Mouse (Mus musculus): ENCODE data around the gene Zdhhc13. TPM values are rescaled to one million over a fixed set of nuclear protein-coding genes. Genes with fewer than 3 reads are reported as not detected.

Zdhhc13 gene
- polyA plus RNA-seq (2016; fragmentation: Nextera tagmentation; extraction: Ambion mirVana): 30.9 and 34.0 TPM in 2 replicates

DNA sequence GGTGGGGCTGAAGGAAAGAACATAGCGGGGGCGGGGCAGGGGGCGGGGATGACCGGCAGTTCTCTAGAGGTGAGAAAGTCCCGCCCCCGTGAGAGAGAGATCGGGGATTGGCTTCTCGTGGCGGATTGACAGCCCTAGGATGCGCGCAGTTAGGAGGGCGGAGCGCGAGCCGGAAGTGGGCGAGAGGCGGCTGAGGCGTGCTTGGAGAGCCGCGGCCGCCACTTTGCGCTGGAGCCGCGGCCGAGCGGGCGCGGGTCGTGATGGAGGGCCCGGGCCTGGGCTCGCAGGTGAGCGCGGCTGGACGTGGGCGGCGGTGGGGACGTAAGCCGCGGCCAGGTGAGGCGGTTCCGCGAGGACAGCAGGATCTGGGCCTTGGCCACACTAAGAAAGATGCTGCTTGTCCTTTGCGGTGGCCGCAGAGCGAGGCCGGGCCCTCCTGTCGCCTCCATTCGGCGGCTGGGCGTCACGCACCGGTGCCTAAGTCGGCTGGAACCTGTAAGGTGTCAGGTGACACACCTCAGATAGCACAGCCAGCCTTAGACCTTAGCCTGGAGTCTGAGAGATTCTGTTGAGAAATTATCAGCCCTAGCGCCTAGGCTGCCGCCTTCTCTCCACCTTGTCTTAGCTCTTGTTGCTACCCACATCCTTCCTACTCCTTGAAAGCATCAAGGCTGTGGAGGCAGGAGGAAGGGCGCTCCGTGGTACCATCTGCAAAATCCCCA, at the start of gene Zdhhc13:
TSS of gene Zdhhc13 (plus strand) at position 153 of the 722 bp plus-strand sequence.
- Histone ChIP-seq H3K27me3 (ENCODE audit: low read depth, poor library complexity, severe bottlenecking) (no peaks in the 10 kb centered on the region), H3K27ac (replicated peaks) (peak within 1 kb of the TSS; percentile 91)
- whole genome bisulfite sequencing: under 1% methylated on average over 56 of the region's 57 CpGs

DNA sequence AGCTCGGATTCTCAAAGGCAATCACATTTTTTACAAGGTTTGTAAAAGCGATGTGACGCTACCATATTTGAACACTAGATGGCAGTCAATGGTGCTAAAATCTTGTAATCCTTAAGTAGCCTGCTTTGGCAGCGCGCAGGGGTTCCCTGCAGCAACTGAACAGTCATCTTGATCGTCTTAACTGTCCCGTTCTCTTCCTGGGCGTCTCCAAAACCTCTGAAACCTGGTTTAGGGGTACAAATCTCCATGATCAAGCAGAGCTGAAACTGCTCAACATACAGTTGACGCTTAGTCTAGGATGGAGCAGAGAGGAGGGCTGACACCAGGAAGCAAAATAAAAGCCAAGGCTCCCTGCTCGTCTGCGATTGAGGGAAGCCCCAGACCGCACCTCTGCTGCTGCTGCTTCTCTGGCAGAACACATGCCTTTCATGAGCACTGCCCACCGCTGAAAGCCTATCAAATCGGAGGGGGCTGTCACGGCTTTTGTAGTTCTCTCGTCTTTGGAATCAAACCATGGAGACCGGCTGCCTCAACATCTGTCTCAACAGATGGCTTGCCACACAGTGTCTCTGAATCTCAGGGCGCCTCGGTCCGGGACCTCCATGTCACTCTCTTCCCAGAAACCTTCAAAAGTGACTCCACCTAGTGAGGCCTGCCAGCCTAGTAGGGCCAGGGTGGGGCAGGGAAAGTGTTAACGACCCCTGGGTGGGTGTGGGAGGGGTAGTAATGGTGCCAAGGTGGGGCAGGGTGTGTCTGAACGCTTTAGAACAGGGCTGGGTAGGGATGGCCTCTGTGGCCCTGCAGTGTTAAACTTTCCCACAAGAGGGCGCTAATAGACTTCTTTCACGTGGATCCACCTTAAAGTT, 39.3 kb upstream of the Zdhhc13 start:
- peaks cover 9% of the 10 kb centered on the region; the same call in 1 of the 2 replicates for H3K27me3 ChIP-seq (ENCODE audit: low read depth, poor library complexity, severe bottlenecking)
- H3K4me3 ChIP-seq: peak overlapping the region; percentile 56
- peak overlapping the region; percentile 78 for H3K27ac ChIP-seq (replicated peaks)
- no peaks in the 10 kb centered on the region for H3K9me3 ChIP-seq (replicated peaks)
- H3K4me1 ChIP-seq: peaks cover 8% of the 10 kb centered on the region
- 2% methylated on average over 24 of the region's 24 CpGs for WGBS
- peak; percentile 84 for DNase-seq (ENCODE audit: low spot score)
- no peaks in the 10 kb centered on the region for H3K36me3 ChIP-seq

More for the DNA sequence above, at the start of gene Zdhhc13:
- Histone ChIP-seq H3K4me1 (peaks cover 22% of the 10 kb centered on the region), H3K4me3 (peak within 1 kb of the TSS; percentile 86), H3K9me3 (replicated peaks) (no peaks in the 10 kb centered on the region), H3K36me3 (0 out of 2 replicates have a peak, but pooled peaks cover 5% of the 10 kb centered on the region)
- peak; percentile 93 for DNase-seq (ENCODE audit: low spot score)

DNA sequence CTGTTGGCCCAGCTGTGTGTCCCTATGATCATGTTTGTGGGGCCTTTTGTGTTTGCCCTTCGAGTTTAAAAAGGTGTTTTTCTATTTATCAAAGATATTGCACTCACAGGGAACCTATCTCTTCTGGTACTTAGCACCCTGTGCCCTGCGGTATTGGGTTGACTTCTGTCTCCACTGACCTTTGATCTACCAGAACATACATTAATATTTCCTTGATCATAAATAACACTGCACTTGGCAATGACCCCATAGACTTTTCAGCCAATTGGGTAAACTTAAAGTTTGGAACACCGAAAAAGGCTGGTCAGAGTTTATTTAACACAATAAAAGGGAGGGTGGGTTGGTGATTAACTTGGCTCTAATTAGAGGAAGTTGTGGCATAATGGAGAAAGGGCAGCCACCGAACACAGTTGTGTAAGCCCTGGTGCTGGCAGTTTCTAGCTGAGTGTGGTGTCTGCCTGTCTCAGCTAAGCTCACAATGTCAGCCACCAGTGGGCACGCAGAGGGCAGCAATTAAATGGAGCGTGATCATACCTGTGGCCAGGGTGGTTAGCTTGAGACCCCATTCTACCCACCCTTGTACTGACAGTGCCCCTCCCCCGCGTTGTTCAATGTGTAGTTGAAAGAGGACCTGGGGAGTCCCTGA, 38.5 kb upstream of the Zdhhc13 start:
- no peaks in the 10 kb centered on the region for H3K9me3 ChIP-seq (replicated peaks)
- H3K4me1 ChIP-seq: peaks cover 8% of the 10 kb centered on the region
- DNase-seq (ENCODE audit: low spot score): no peak
- peak overlapping the region; percentile 78; the same call in 1 of the 2 replicates for H3K27ac ChIP-seq (replicated peaks)
- peak overlapping the region; percentile 56 for H3K4me3 ChIP-seq
- H3K36me3 ChIP-seq: no peaks in the 10 kb centered on the region
- WGBS: 67% methylated on average over 8 of the region's 8 CpGs
- H3K27me3 ChIP-seq (ENCODE audit: low read depth, poor library complexity, severe bottlenecking): peaks cover 9% of the 10 kb centered on the region; the same call in 1 of the 2 replicates

DNA sequence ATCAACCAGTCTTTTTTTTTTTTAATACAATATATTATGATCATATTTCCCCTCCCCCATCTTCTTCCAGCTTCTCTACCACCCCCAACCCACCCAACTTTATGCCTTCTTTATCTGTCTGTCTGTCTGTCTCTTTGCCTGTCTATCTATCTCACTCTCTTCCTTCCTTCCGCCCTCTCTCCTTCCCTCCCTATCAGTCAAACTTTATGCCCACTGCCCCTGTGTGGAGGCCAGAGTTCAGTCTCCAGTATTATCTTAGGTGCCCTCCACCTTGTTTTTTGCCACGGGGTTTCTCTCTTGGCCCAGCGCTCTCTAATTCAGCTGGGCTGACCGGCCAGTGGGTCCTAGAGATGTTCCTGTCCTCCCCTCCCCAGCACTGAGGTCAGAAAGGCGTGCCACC, 37.6 kb upstream of the Zdhhc13 start:
- DNase-seq (ENCODE audit: low spot score): no peak

DNA sequence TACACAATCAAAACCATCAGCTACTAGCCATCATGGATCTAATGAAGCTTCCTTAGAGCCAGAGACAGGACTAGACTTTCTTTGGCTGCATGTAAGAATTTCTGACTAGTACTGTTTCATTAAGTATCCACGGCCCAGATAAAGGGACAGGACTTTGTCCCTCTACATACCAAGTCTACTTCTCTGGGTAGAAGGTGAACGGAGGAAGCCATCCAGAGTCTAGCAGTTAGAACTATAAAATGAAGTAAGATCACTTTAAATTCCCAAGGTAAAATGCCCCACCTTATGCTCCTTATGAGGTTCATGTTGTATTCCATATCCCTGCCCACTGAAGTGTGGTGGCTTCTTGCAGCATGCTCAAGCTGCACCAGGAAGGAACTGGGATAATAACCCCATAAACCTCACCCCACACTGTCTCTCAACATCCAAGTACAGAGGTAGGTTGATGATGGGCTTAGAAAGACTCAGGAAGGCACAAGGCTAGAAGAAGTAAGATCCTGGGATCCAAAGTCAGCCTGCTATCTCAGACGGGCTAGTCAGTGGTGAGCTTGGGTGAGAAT, 34.3 kb upstream of the Zdhhc13 start:
- Histone ChIP-seq H3K9me3 (replicated peaks) (no peaks in the 10 kb centered on the region), H3K36me3 (no peaks in the 10 kb centered on the region), H3K27me3 (ENCODE audit: low read depth, poor library complexity, severe bottlenecking) (peaks cover 9% of the 10 kb centered on the region; the same call in 1 of the 2 replicates), H3K4me1 (peaks cover 6% of the 10 kb centered on the region), H3K27ac (replicated peaks) (no peak overlapping the region), H3K4me3 (no peak overlapping the region)
- 81% methylated on average over 3 of the region's 3 CpGs for WGBS
- no peak for DNase-seq (ENCODE audit: low spot score)

More for the DNA sequence above, 37.6 kb upstream of the Zdhhc13 start:
- Histone ChIP-seq H3K27me3 (ENCODE audit: low read depth, poor library complexity, severe bottlenecking) (peaks cover 9% of the 10 kb centered on the region; the same call in 1 of the 2 replicates), H3K4me1 (peaks cover 8% of the 10 kb centered on the region), H3K36me3 (no peaks in the 10 kb centered on the region), H3K9me3 (replicated peaks) (no peaks in the 10 kb centered on the region), H3K27ac (replicated peaks) (no peak overlapping the region), H3K4me3 (no peak overlapping the region)
- 83% methylated on average over 5 of the region's 5 CpGs for WGBS

DNA sequence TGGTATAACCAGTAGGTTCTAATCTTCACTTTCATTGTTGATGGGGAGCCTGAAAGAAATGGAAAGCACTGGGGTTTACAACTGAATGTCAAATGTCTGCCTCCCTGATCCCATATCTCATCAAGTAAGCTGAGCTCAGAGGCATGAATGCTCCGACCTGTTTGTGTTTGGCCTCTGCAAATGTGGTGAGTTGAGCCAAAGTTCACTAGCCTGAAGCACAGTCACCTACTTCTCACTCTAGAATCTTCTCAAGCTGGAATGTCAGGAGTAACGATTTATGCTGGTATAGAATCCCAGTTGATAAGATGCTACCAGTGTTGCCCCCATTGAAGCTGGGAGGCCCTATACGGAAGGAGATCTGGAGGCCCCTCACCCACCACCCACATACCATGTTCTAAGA, 33.0 kb upstream of the Zdhhc13 start:
- Histone ChIP-seq H3K9me3 (replicated peaks) (no peaks in the 10 kb centered on the region), H3K27ac (replicated peaks) (no peak overlapping the region), H3K4me3 (no peak overlapping the region), H3K36me3 (no peaks in the 10 kb centered on the region), H3K4me1 (no peaks in the 10 kb centered on the region), H3K27me3 (ENCODE audit: low read depth, poor library complexity, severe bottlenecking) (peaks cover 9% of the 10 kb centered on the region; the same call in 1 of the 2 replicates)
- 87% methylated on average over 3 of the region's 3 CpGs for WGBS
- no peak for DNase-seq (ENCODE audit: low spot score)

DNA sequence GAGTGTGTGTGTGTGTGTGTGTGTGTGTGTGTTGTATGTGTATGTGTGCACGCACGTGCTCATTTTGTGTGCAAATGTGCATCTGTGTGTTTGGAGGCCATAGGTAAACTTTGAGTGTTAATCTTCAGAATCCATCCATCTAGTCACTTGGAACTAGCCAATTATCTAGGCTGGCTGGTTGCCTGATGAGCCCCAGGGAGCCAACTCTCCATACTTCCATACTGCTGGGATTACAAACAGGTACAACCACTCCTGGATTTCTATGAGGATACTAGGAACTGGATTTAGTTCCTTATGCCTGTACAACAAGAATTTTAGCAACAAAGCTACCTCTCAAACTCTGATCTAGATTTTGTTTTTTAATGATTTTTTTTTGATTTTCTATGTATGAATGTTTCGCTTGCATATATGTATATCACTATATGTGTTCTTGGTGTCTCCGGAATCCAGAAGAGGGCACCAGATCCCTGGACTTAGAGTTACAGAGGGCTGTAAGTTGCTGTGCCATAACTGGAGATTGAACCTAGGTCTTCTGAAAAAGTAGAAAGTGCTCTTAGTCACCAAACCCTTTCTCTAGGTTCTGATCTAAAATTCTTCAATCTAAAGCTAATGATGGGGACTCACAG, 32.4 kb upstream of the Zdhhc13 start:
- DNase-seq (ENCODE audit: low spot score): no peak
- H3K27me3 ChIP-seq (ENCODE audit: low read depth, poor library complexity, severe bottlenecking): peaks cover 9% of the 10 kb centered on the region; the same call in 1 of the 2 replicates
- no peaks in the 10 kb centered on the region for H3K36me3 ChIP-seq
- no peak overlapping the region for H3K27ac ChIP-seq (replicated peaks)
- H3K4me3 ChIP-seq: no peak overlapping the region
- 94% methylated on average over 4 of the region's 4 CpGs for WGBS
- no peaks in the 10 kb centered on the region for H3K9me3 ChIP-seq (replicated peaks)
- no peaks in the 10 kb centered on the region for H3K4me1 ChIP-seq

DNA sequence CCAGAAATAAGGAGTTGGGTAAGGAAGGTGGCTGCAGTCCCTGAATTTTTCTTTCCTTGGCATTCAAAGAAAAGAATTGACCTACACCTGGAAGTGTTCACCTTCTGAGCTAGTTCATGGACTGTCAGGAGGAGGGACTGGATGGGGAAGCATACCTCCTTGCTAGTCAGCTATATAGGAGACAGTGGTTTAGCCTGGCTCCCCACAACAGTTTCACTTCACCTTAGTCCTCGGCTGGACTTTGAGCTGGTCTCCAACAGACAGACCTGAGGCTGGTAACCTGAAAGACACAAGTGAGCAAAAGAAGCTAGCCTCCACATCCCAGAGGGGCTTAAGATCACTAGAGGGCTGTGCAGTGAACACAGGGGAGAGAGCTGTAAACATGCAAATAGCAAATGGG, 30.7 kb upstream of the Zdhhc13 start:
- Histone ChIP-seq H3K4me3 (no peak overlapping the region), H3K27ac (replicated peaks) (no peak overlapping the region), H3K36me3 (no peaks in the 10 kb centered on the region), H3K9me3 (replicated peaks) (no peaks in the 10 kb centered on the region), H3K4me1 (no peaks in the 10 kb centered on the region), H3K27me3 (ENCODE audit: low read depth, poor library complexity, severe bottlenecking) (peaks cover 9% of the 10 kb centered on the region; the same call in 1 of the 2 replicates)
- DNase-seq (ENCODE audit: low spot score): no peak
- WGBS: 83% methylated on average over 1 of the region's 1 CpGs

DNA sequence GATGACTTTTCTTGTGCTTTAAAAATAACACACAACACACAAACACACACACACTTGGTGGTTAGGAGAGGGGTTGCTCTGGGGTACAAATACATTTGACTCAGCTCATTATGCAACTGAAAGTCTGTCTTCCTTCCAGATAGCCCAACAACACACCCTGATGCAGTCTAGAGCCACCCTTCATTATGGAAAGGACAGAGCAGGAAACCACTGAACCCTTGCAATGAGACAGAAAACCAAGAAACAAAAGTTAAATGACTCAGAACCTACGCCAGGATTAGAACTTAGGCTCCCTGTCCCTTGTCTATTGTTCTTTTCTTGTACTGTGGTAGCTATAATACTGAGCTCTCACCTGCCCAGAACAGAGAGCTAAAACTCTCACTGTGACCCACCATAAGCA, 28.0 kb upstream of the Zdhhc13 start:
- Histone ChIP-seq H3K4me3 (no peak overlapping the region), H3K27ac (replicated peaks) (no peak overlapping the region), H3K9me3 (replicated peaks) (no peaks in the 10 kb centered on the region), H3K27me3 (ENCODE audit: low read depth, poor library complexity, severe bottlenecking) (no peaks in the 10 kb centered on the region), H3K4me1 (no peaks in the 10 kb centered on the region), H3K36me3 (no peaks in the 10 kb centered on the region)
- no peak for DNase-seq (ENCODE audit: low spot score)
- WGBS: 79% methylated on average over 1 of the region's 1 CpGs

DNA sequence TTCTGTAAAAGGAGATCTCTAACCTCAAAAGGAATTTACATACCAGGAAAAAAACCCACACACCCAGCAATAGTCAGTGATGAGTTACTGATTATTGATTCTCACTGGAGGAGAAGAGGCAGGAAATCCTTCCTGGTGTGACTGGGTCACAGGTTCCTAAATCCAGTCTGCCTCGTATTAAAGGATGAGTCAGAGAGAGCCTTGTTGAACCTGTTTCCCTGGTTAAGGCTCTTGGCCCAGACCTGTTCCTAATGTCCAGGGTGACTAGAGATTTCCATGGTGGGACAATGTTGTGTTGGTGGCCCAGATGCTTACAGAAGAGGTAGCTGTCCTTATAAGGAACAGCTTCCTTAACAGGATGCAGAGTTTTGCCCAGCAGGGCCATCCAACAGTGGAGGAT, 26.5 kb upstream of the Zdhhc13 start:
- Histone ChIP-seq H3K4me1 (no peaks in the 10 kb centered on the region), H3K27ac (replicated peaks) (no peak overlapping the region), H3K27me3 (ENCODE audit: low read depth, poor library complexity, severe bottlenecking) (no peaks in the 10 kb centered on the region), H3K36me3 (no peaks in the 10 kb centered on the region), H3K9me3 (replicated peaks) (no peaks in the 10 kb centered on the region), H3K4me3 (no peak overlapping the region)
- DNase-seq (ENCODE audit: low spot score): no peak
- WGBS: 76% methylated on average over 1 of the region's 1 CpGs

DNA sequence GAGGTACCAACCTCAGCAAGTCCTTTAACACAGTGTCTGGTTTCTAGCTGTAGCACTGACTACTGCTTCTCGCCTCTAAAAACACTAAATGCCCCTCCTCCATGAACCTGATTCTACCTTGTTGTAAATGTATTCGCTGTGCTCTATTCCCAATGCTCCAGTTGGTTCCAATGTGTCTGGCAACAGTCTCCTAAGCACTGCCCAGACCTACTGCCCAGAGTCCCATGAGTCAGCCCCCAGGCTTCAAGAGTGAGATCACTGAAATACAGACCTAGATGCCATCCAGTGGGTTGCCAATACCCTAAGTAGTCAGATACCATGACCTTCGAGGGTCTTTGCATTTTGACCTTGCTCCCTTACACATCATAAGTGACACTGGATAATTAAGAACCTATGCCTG, 26.1 kb upstream of the Zdhhc13 start:
- H3K27ac ChIP-seq (replicated peaks): no peak overlapping the region
- 82% methylated on average over 3 of the region's 3 CpGs for WGBS
- no peak overlapping the region for H3K4me3 ChIP-seq

DNA sequence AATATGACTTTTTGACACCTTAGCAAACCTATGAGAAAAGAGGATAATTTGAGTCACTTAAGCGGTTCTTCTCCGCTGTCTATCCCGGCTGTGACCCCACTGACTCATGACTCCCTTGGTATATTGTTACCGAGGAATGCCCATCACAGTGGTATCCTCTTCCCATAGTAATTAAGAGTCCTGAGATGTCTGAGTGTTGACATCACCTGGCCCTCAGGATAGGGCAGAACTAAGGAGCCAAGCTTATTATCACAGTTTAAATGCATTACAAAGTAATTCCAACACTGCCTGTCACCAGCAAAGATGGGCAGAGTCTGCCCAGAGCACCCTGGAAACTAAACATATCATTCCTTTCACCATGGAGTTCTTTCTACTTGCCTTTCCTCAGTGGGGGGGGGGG, 22.8 kb upstream of the Zdhhc13 start:
- no peak for DNase-seq (ENCODE audit: low spot score)
- no peaks in the 10 kb centered on the region for H3K4me1 ChIP-seq
- no peak overlapping the region for H3K27ac ChIP-seq (replicated peaks)
- no peaks in the 10 kb centered on the region for H3K9me3 ChIP-seq (replicated peaks)
- 87% methylated on average over 4 of the region's 4 CpGs for WGBS
- no peaks in the 10 kb centered on the region for H3K27me3 ChIP-seq (ENCODE audit: low read depth, poor library complexity, severe bottlenecking)
- no peak overlapping the region for H3K4me3 ChIP-seq
- H3K36me3 ChIP-seq: no peaks in the 10 kb centered on the region

More for the DNA sequence above, 26.1 kb upstream of the Zdhhc13 start:
- Histone ChIP-seq H3K4me1 (no peaks in the 10 kb centered on the region), H3K27me3 (ENCODE audit: low read depth, poor library complexity, severe bottlenecking) (no peaks in the 10 kb centered on the region), H3K9me3 (replicated peaks) (no peaks in the 10 kb centered on the region), H3K36me3 (no peaks in the 10 kb centered on the region)
- no peak for DNase-seq (ENCODE audit: low spot score)
